Mouse (Mus musculus) liver, embryonic 15.5 days (tissue): ENCODE results near the gene Atg4b. TPM values are rescaled to one million over a fixed set of nuclear protein-coding genes. Genes with fewer than 3 reads are reported as not detected.
"Not testable (repeated sequence)": the region's sequence is repeated elsewhere in the genome, so short reads cannot be mapped to it uniquely, and the experiment has no call there.

Experiments used
- ATAC-seq: fragments of 200-750 bp; cut with Nextera tagmentation; 2 replicates; pipeline ENCODE4 v1.8.0; 2017; ENCODE audit warnings: moderate number of reproducible peaks, mild to moderate bottlenecking, moderate library complexity; ENCODE audit not compliant: insufficient read depth
- H3K27ac ChIP-seq: fragments of 300-500 bp; sonication (generic); replicated peaks from 2 replicates; pipeline ENCODE4 v1.5.1; 2015; ENCODE audit warnings: mild to moderate bottlenecking, inconsistent platforms
- H3K27me3 ChIP-seq: fragments of 300-500 bp; sonication (generic); 2 replicates; pipeline ENCODE4 v1.6.1; 2015; ENCODE audit warnings: mild to moderate bottlenecking, inconsistent platforms
- H3K36me3 ChIP-seq: fragments of 300-500 bp; sonication (generic); replicated peaks from 2 replicates; pipeline ENCODE4 v1.6.1; 2015; ENCODE audit warnings: moderate library complexity, mild to moderate bottlenecking, inconsistent platforms
- H3K4me1 ChIP-seq: fragments of 300-500 bp; sonication (generic); replicated peaks from 2 replicates; pipeline ENCODE4 v1.6.1; 2015; ENCODE audit warnings: inconsistent platforms
- H3K4me2 ChIP-seq: fragments of 300-500 bp; sonication (generic); 2 replicates; pipeline ENCODE4 v1.6.1; 2015; ENCODE audit warnings: moderate library complexity, mild to moderate bottlenecking, inconsistent platforms
- H3K4me3 ChIP-seq: fragments of 300-500 bp; sonication (generic); replicated peaks from 2 replicates; pipeline ENCODE4 v1.5.1; 2015; ENCODE audit warnings: mild to moderate bottlenecking, inconsistent platforms
- H3K9ac ChIP-seq: fragments of 300-500 bp; sonication (generic); 2 replicates; pipeline ENCODE4 v1.6.1; 2015; ENCODE audit warnings: moderate library complexity, mild to moderate bottlenecking, inconsistent platforms
- H3K9me3 ChIP-seq: fragments of 300-500 bp; sonication (generic); replicated peaks from 2 replicates; pipeline ENCODE4 v1.6.1; 2016; ENCODE audit warnings: inconsistent platforms
- WGBS: fragments of 180-500 bp; shearing (Covaris S2); methylation state at CpG from one replicate; pipeline ENCODE4 v1.1.7; 2015; ENCODE audit warnings: mixed read lengths; ENCODE audit not compliant: insufficient replicate concordance; 5-methylcytosine and 5-hydroxymethylcytosine counted together
- polyA plus RNA-seq: library from polyadenylated mRNA; unstranded; fragments of >200 nt; fragmentation: Nextera tagmentation; extraction: Ambion mirVana; gene quantifications from 2 replicates; pipeline ENCODE4 v1.2.1, GENCODE M21; 2015

Atg4b gene
- polyA plus RNA-seq, 1 experiment from 2014 or later, result 59.9 TPM

DNA sequence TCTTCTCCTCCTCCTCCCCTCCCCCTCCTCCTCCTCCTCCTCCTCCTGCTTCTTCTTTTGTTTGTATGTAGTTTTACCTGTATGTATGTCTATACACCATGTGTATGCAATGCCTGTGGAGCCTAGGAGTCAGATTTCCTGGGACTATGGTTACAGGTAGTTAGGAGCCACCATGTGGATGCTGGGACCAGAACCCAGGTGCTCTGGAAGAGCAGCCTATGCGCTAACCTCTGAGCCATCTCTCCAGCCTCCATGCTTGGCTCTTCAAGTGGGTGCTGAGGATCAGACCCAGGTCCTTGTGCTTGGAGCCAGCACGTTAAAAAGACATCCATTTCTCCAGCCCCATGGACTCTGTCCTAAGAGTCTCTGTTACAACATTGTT, 85.2 kb downstream of the Atg4b start:
- 80% methylated on average over 2 of the region's 2 CpGs for WGBS
- Histone ChIP-seq H3K4me3 (no peak overlapping the region), H3K36me3 (peaks cover 8% of the 10 kb centered on the region; the same call in 1 of the 2 replicates), H3K27ac (no peak overlapping the region), H3K9me3 (no peaks in the 10 kb centered on the region), H3K4me2 (no peak overlapping the region), H3K4me1 (no peaks in the 10 kb centered on the region), H3K27me3 (no peaks in the 10 kb centered on the region), H3K9ac (no peak overlapping the region)
- ATAC-seq, result no peak

DNA sequence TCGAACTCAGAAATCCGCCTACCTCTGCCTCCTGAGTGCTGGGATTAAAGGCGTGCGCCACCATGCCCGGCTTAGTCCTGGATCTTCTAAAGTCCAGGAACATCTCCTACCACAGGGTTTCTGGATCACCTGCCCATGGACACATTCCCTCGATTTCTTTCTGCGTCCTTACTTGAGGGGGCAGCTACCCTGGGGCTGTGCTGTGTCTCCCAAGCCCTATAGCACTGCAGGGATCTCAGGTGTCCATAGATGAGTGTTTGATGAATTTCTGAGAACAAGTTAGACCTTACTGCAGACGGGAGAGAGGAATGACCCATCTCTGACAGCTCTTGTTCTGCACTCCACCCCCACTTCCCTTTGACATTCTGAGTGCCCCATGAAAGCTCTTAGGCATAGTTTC, 86.0 kb downstream of the Atg4b start:
- H3K27me3 ChIP-seq, result no peaks in the 10 kb centered on the region
- H3K9me3 ChIP-seq, result no peaks in the 10 kb centered on the region
- H3K4me1 ChIP-seq, result no peaks in the 10 kb centered on the region
- H3K4me2 ChIP-seq, result no peak overlapping the region
- H3K36me3 ChIP-seq, result peaks cover 8% of the 10 kb centered on the region; the same call in 1 of the 2 replicates
- H3K27ac ChIP-seq, result no peak overlapping the region
- ATAC-seq, result no peak
- no peak overlapping the region for H3K4me3 ChIP-seq
- H3K9ac ChIP-seq, result no peak overlapping the region
- WGBS, result 79% methylated on average over 8 of the region's 8 CpGs

DNA sequence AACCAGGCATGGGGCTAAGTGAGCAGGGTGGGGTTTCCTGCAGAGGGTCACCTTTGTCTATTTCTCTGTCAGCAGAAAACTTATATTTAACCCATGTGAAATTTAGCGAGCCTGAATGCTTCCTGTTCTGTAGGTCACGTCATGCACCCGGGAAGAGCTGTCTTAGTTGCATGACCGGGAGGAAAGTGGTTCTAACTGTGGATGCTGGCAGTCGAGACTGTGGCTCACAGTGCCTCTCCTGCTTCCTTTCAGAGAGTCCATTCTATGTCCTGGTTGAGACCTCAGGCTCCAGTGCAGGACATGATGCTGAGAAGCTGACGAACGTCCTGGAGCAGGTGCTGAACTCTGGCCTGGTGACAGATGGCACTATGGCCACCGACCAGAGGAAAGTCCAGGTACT, 87.3 kb downstream of the Atg4b start:
- not testable (repeated sequence) for H3K36me3 ChIP-seq, H3K27ac ChIP-seq, H3K9ac ChIP-seq, H3K4me3 ChIP-seq, H3K9me3 ChIP-seq, H3K4me1 ChIP-seq, H3K27me3 ChIP-seq, ATAC-seq, H3K4me2 ChIP-seq
- WGBS, result 80% methylated on average over 8 of the region's 8 CpGs

Other genes starting within 250 kb of the Atg4b start
- gene Farp2, start 239.4 kb upstream of the Atg4b start, polyA plus RNA-seq, result 1.2 and 1.6 TPM in 2 replicates
- 44.7 and 51.2 TPM in 2 replicates for gene Stk25, start 92.8 kb upstream of the Atg4b start, polyA plus RNA-seq
- 3.7 and 4.9 TPM in 2 replicates for gene Bok, start 65.8 kb upstream of the Atg4b start, polyA plus RNA-seq
- gene Thap4, start 3.4 kb downstream of the Atg4b start, polyA plus RNA-seq, result 10.9 and 12.3 TPM in 2 replicates
- gene Dtymk, start 50.4 kb downstream of the Atg4b start, polyA plus RNA-seq, result 110 and 114 TPM in 2 replicates
- gene Ing5, start 52.5 kb downstream of the Atg4b start, polyA plus RNA-seq, result 9.4 TPM in 2 replicates
- 5.7 and 5.9 TPM in 2 replicates for gene D2hgdh, start 73.4 kb downstream of the Atg4b start, polyA plus RNA-seq
- gene Gal3st2, start 109.8 kb downstream of the Atg4b start, polyA plus RNA-seq, result not detected in 2 replicates
- gene Gal3st2b, start 166.8 kb downstream of the Atg4b start, polyA plus RNA-seq, result not detected in 2 replicates
- gene Gal3st2c, start 239.0 kb downstream of the Atg4b start, polyA plus RNA-seq, result not detected in 2 replicates